13 mouse cellular contexts compared by ENCODE assay signal in the genomic region with DNA sequence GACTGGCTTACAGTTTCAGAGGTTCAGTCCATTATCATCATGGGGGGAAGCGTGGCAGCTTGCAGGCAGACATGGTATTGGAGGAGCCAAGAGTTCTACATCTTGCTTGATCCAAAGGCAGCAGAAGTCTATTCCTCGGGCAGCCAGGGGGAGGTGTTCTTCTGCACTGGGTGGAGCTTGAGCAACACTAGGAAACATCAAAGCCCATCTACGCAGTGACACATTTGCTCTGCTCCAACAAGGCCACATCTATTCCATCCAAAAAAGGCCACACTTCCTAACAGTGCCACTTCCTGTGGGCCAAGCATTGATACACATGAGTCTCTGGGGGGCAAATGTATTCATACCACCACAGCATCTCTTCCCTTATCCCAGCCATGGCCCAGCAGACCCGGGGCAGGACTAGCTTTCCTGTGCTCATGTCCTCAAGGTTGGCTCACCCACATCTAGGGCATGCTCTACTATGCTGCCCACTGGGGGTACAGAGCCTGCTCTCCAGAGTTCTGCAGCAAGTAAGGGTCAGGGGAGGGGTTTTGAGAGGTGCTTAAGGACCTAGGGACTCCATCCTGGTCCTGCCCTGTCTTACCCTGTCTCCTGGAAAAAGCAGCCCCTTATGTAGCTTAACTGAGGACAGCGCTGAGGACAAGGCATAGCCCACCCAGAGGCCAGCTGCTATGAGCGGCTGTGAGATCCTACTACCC. TPM values are rescaled to one million over a fixed set of nuclear protein-coding genes. Genes with fewer than 3 reads are reported as not detected.
DNase-seq lines count a peak whose midpoint lies in the region; ATAC-seq and TF ChIP-seq lines count a peak whose summit lies in the region.
"Had no signal": no experiment of that assay in that cellular context is flagged by ENCODE, and none has a peak within 500 bp of the region (broad histone marks: within the 10 kb centered on the region; RNA-seq: fewer than 3 reads in every experiment).

No protein-coding gene starts in this region.

- H3K4me3 ChIP-seq in layer of hippocampus, adult 2 months, result no peak overlapping the region
- H3K4me3 ChIP-seq in limb, embryonic 13.5 days, result no peak overlapping the region
- no peak overlapping the region for H3K4me3 ChIP-seq in stomach, postnatal 0 days (ENCODE audit: low read depth, low read length)
- no peak overlapping the region for H3K4me3 ChIP-seq in cerebellum, adult 2 months (replicated peaks; ENCODE audit: insufficient read depth, low read depth, low read length)
- H3K4me3 ChIP-seq: embryonic facial prominence, embryonic 12.5 days; hindbrain, embryonic 13.5 days; stomach, embryonic 15.5 days had no signal

- ATAC-seq in limb, embryonic 13.5 days (ENCODE audit: low FRiP score, low read depth), result no peak
- ATAC-seq in stomach, postnatal 0 days (ENCODE audit: low FRiP score, low TSS enrichment), result no peak

- 75% methylated on average over 6 of the region's 6 CpGs for WGBS in limb, embryonic 13.5 days
- WGBS in stomach, postnatal 0 days, result 81% methylated on average over 6 of the region's 6 CpGs
- 83% methylated on average over 6 of the region's 6 CpGs for WGBS in cerebellum, adult 2 months

- H3K4me1 ChIP-seq in limb, embryonic 13.5 days, result peaks cover 33% of the 10 kb centered on the region
- peaks cover 10% of the 10 kb centered on the region for H3K4me1 ChIP-seq in stomach, postnatal 0 days (replicated peaks; ENCODE audit: control insufficient read depth, insufficient read depth)
- peaks cover 9% of the 10 kb centered on the region; the same call in 1 of the 2 replicates for H3K4me1 ChIP-seq in cerebellum, adult 2 months (ENCODE audit: control insufficient read depth, insufficient read depth, low read length)

- peak; percentile 45 for DNase-seq in adrenal gland, postnatal 10 days
- DNase-seq in adrenal gland, postnatal 4 days (ENCODE audit: low spot score in 2 of 2), result no peak
- no peak for DNase-seq in layer of hippocampus, adult 2 months (ENCODE audit: low spot score in 2 of 2)
- DNase-seq in layer of hippocampus, adult 9-10 months (ENCODE audit: low spot score), result no peak
- no peak for DNase-seq in stomach, postnatal 0 days (ENCODE audit: low spot score)
- no peak for DNase-seq in ovary, postnatal 14 days (ENCODE audit: low spot score)
- DNase-seq in cerebellum, adult 2 months, result no peak
- DNase-seq: cerebellum, postnatal 36 days; spleen, adult 18-20 months had no signal

- no peak for TF ChIP-seq CTCF in layer of hippocampus, adult 2 months (conservative IDR thresholded peaks at IDR 0.05)
- TF ChIP-seq CTCF in stomach, postnatal 0 days (IDR thresholded peaks at IDR 0.05; ENCODE audit: low read depth), result no peak
- TF ChIP-seq CTCF in cerebellum, adult 2 months (IDR thresholded peaks at IDR 0.05; ENCODE audit: borderline replicate concordance, insufficient read depth, low read depth, low read length), result no peak

- H3K27ac ChIP-seq in layer of hippocampus, adult 2 months, result peak overlapping the region; percentile 77
- no peak overlapping the region for H3K27ac ChIP-seq in limb, embryonic 13.5 days
- peak overlapping the region; percentile 63; the same call in 1 of the 2 replicates for H3K27ac ChIP-seq in stomach, postnatal 0 days (replicated peaks)
- H3K27ac ChIP-seq in cerebellum, adult 2 months (ENCODE audit: insufficient read depth, low read length), result no peak overlapping the region
- H3K27ac ChIP-seq: embryonic facial prominence, embryonic 12.5 days; hindbrain, embryonic 13.5 days; stomach, embryonic 15.5 days had no signal

- H3K4me2 ChIP-seq in limb, embryonic 13.5 days (replicated peaks), result peak overlapping the region; percentile 58
- H3K4me2 ChIP-seq in stomach, postnatal 0 days (replicated peaks; ENCODE audit: low read depth), result no peak overlapping the region
- H3K4me2 ChIP-seq: embryonic facial prominence, embryonic 12.5 days had no signal

- H3K9ac ChIP-seq in limb, embryonic 13.5 days, result no peak overlapping the region; the same call in 1 of the 2 replicates
- no peak overlapping the region for H3K9ac ChIP-seq in stomach, postnatal 0 days (ENCODE audit: low read length)
- H3K9ac ChIP-seq: embryonic facial prominence, embryonic 12.5 days; hindbrain, embryonic 13.5 days; stomach, embryonic 15.5 days had no signal

- H3K27me3 ChIP-seq in limb, embryonic 13.5 days, result peaks cover 29% of the 10 kb centered on the region
- H3K27me3 ChIP-seq in stomach, postnatal 0 days (ENCODE audit: control insufficient read depth, insufficient read depth, low read length), result no peaks in the 10 kb centered on the region
- no peaks in the 10 kb centered on the region for H3K27me3 ChIP-seq in cerebellum, adult 2 months (ENCODE audit: control insufficient read depth, insufficient read depth, low read length)

- no peak for TF ChIP-seq POLR2A in cerebellum, adult 2 months (IDR thresholded peaks at IDR 0.05; ENCODE audit: borderline replicate concordance, insufficient read depth, low read length)

- peaks cover 15% of the 10 kb centered on the region for H3K36me3 ChIP-seq in limb, embryonic 13.5 days
- H3K36me3 ChIP-seq in stomach, postnatal 0 days (ENCODE audit: control insufficient read depth, insufficient read depth, low read length), result no peaks in the 10 kb centered on the region
- H3K36me3 ChIP-seq: hindbrain, embryonic 13.5 days; stomach, embryonic 15.5 days had no signal

- no peaks in the 10 kb centered on the region for H3K9me3 ChIP-seq in limb, embryonic 13.5 days
- H3K9me3 ChIP-seq in stomach, postnatal 0 days (ENCODE audit: control insufficient read depth, low read length), result no peaks in the 10 kb centered on the region
- H3K9me3 ChIP-seq: embryonic facial prominence, embryonic 12.5 days; hindbrain, embryonic 13.5 days; stomach, embryonic 15.5 days had no signal

- no peak for TF ChIP-seq EP300 in stomach, postnatal 0 days (optimal IDR thresholded peaks at IDR 0.05)

RNA-seq across cellular contexts. Expression of gene Notch3, which starts 49.9 kb away (rescaled TPM):
- 10 to 100 TPM; 24.9 to 31.7 TPM for total RNA-seq in adrenal gland, postnatal 10 days (2021)
- total RNA-seq in adrenal gland, postnatal 4 days (2021), result 10 to 100 TPM; 24.4 to 26.7 TPM
- 1 to 10 TPM; 7.2 to 7.7 TPM for total RNA-seq in layer of hippocampus, adult 2 months (2021)
- polyA plus RNA-seq in limb, embryonic 13.5 days (2015; fragmentation: Nextera tagmentation; extraction: Ambion mirVana), result 14.9 and 16.9 TPM in 2 replicates
- 3.9 and 4.0 TPM in 2 replicates for polyA plus RNA-seq in stomach, postnatal 0 days (2015; fragmentation: Nextera tagmentation; extraction: Ambion mirVana)
- polyA plus RNA-seq in cerebellum, adult 2 months (2012; rRNA removed), result 9.5 and 11.0 TPM in 2 replicates

Comparison
In these comparisons a context has a peak if more than half of its experiments do, and no peak if none do; other contexts are left out.
1. H3K27ac ChIP-seq: peak in layer of hippocampus, adult 2 months (single experiment) and stomach, postnatal 0 days (single experiment); none in limb, embryonic 13.5 days (single experiment) and cerebellum, adult 2 months (single experiment).